Mouse (Mus musculus) neural tube, embryonic 10.5 days (tissue): ENCODE results near the gene Gnb1.

ENCODE experiments used
- DNase-seq: peaks from one replicate; pipeline ENCODE4 v3.0.0-alpha.2; 2017; ENCODE audit warnings: low spot score; ENCODE audit errors: extremely low spot score

The Gnb1 gene

GRCm38 (mm10) chr4:155482733-155483540, 8.2 kb upstream of the Gnb1 start:
- no peak for DNase-seq

DNA sequence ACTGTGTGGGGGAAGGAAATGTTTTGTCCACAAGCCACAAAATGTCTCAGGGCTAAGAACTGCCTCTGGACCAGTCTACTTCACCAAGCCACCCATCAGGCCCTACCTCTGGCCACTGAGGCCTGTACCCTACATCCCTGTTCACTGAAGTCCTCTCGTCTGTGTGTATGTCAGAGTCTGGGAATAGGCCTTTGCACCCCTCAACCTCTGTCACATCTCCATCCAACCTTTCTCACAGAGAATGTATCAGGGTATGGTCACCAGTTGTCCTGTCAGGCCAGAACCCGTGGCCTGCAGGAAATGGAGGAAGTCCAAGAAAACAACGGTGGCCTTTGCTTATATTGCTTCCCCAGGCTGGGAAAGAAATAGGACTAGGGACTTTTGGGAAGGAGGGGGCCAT, 5.6 kb upstream of the Gnb1 start:
- no peak for DNase-seq

- no peak for DNase-seq
Measured at GRCm38 (mm10) chr4:155487746-155488145, 3.4 kb upstream of the Gnb1 start.

- no peak for DNase-seq
Measured at GRCm38 (mm10) chr4:155488232-155489025, 2.7 kb upstream of the Gnb1 start.

GRCm38 (mm10) chr4:155489101-155489970, 1.8 kb upstream of the Gnb1 start:
- no peak for DNase-seq

- DNase-seq, result no peak
Measured at GRCm38 (mm10) chr4:155490456-155490855, 705 bp upstream of the Gnb1 start.

DNA sequence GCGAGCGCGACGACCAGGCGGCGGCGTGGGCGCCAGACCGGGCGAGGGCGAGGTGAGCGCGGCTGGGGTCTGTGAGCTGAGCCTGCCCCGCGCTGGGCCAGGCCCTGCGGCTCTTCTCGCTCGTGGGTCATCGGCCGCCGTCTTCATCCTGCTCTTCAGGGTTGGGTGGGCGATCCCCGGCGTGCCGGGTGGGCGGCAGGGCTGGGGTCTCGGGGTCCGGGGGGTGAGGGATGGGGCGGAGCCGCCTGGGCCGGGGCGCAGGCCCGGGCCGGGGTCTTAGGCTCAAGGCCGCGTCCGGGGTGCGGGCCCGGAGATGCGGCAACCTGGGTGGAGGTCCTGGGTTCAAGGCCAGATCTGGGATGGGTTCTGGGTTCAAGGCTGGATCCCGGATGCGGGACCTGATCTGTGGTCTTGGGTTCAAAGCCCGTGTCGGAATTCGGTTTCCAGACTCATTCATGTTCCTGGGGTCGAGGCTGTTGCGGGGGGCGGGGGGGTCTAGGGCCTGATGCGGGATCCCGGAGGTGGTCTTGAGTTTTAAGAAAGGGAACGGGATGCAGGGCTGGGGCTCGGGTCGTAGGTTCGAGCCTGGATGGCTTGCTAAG, 469 bp downstream of the Gnb1 start:
- peak; percentile 81 for DNase-seq

- no peak for DNase-seq
Measured at GRCm38 (mm10) chr4:155492131-155492633, 1.0 kb downstream of the Gnb1 start.

- no peak for DNase-seq
Measured at GRCm38 (mm10) chr4:155494891-155495290, 3.7 kb downstream of the Gnb1 start.

DNA sequence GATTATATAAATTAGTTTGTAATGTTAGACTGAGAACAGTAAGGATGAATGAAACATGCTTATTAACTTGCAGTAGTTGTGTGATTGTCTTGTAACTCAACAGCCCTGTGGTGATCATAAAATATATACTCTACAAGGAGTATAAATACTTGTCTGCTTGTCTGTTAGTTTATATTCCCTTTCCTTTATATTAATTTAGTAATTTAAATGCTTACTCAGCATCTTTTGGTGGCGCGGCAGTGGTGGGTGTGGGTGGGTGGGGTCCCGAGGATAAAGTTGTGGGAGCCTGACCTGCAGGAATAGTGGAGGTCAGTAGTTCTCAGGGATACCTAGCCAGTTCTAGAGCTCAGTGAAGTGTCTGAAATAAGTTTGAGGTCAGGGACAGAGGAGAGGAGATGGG, 6.8 kb downstream of the Gnb1 start:
- no peak for DNase-seq

DNA sequence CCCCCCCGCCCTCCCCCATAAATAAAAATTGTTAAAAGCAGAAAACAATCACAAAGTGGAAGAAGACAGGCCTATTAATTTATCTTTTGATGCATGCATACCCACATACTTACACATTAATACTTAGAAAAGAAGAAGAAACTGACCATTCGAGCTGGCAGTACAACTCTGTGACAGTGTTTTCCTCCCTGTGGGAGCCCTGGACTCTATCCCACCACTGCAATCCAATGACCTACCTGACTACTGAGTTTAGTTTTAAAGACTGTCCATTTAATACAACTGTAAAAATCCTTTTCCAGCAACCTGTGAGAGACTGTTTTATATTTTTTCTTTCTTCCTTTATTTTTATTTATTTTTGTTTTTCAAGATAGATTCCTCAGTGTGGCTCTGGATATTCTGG, 10.0 kb downstream of the Gnb1 start:
- DNase-seq, result no peak

DNA sequence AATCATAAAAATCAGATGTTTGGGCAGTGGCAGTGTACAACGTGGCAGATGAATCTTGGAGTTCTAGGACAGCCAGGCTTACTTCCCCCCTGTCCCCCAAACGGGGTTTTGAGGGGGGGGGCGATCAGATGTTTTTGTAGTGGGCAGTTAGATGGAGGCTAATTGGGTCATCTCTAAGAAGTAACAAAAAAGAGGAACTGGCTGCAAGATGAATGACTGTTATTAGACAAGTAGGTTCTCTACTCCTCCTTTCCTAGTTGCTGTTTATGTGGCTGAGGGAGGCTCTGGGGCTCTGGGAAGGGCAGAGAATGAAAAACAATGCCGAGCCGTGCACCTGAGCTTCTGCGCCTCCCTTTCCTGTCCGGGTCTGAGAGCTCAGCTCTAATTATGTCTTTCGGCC, 13.9 kb downstream of the Gnb1 start:
- DNase-seq, result no peak

- DNase-seq, result no peak
Measured at GRCm38 (mm10) chr4:155505671-155506295, 14.6 kb downstream of the Gnb1 start.

DNA sequence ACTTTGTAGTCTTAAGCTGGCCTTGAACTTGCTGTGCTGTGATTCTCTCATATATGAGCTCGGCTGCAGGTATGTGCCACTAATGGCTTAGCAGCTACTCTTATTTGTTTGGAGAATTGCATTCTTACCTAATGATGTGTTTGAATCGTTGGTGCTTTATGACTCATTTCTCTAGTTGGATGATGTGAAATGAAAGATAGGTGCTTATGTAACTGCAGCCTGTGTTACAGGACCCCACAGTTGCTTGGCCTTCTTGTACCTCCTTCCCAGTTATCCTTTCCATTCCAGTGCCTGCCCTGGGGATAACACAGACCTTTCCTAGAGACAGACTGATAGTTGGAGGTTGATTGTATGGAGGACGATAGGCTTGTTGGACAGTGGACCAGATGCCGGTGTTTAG, 17.5 kb downstream of the Gnb1 start:
- DNase-seq, result no peak

GRCm38 (mm10) chr4:155510981-155511380, 19.8 kb downstream of the Gnb1 start:
- DNase-seq, result no peak

DNA sequence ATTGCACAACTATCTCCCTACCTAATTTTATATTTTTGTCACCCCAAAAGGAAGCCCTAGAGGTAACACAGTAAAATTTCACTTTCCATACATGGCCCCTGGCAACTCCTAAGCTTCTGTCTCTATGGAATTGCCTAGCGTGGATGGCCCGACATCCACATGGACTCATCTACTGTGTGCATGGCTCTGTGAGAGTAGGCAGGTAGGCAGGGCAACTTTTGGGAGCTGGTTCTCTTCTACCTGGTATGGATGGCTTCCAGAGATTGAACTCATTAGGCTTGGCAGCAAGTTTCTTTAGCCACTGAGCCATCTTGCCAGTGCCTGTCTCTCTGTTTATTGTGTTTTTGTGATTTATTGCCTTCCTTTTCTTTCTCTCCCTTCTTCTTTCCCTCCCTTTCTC, 23.6 kb downstream of the Gnb1 start:
- DNase-seq, result no peak

- DNase-seq, result no peak
Measured at GRCm38 (mm10) chr4:155517948-155518517, 26.9 kb downstream of the Gnb1 start.

- DNase-seq, result no peak
Measured at GRCm38 (mm10) chr4:155522327-155522726, 31.2 kb downstream of the Gnb1 start.

GRCm38 (mm10) chr4:155525751-155526150, 34.6 kb downstream of the Gnb1 start:
- no peak for DNase-seq

GRCm38 (mm10) chr4:155529294-155529693, 38.1 kb downstream of the Gnb1 start:
- DNase-seq, result no peak
